Mouse (Mus musculus) ES-E14 (cell line): Measurements from ENCODE around the gene Cxcl3. TPM values are rescaled to one million over a fixed set of nuclear protein-coding genes. Genes with fewer than 3 reads are reported as not detected.

Source experiments
- DNase-seq: peaks from one replicate; pipeline ENCODE4 v3.0.0-alpha.2; 2013; ENCODE audit warnings: low read depth, low spot score
- H3K27ac ChIP-seq: 2 replicates; pipeline ENCODE4 v1.5.1; 2012; ENCODE audit warnings: low read depth, mild to moderate bottlenecking, low read length, moderate library complexity, mixed read lengths; ENCODE audit not compliant: poor library complexity, insufficient read depth, severe bottlenecking
- H3K36me3 ChIP-seq: 2 replicates; pipeline ENCODE4 v1.6.1; 2012; ENCODE audit warnings: mild to moderate bottlenecking, low read length, moderate library complexity, mixed read lengths; ENCODE audit not compliant: control insufficient read depth, poor library complexity, insufficient read depth, severe bottlenecking
- H3K4me1 ChIP-seq, 2 experiments: fragments of 150-350 bp in 1 of 2; sonication (generic) in 1 of 2; 2 replicates each; pipeline ENCODE4 v1.6.1; 2012; ENCODE audit warnings: low read length in 2 of 2, mild to moderate bottlenecking in 1 of 2, mixed read lengths in 1 of 2; ENCODE audit not compliant: control insufficient read depth in 2 of 2, insufficient read depth in 2 of 2, poor library complexity in 1 of 2
- H3K4me3 ChIP-seq, 2 experiments: fragments of 150-350 bp in 1 of 2; sonication (generic) in 1 of 2; 2 replicates each; pipeline ENCODE4 v1.5.1; 2012; ENCODE audit warnings: low read length in 2 of 2, low read depth in 1 of 2, mild to moderate bottlenecking in 1 of 2, mixed read lengths in 1 of 2; ENCODE audit not compliant: insufficient read depth in 1 of 2, poor library complexity in 1 of 2, severe bottlenecking in 1 of 2
- H3K9ac ChIP-seq: 2 replicates; pipeline ENCODE4 v1.6.1; 2012; ENCODE audit warnings: low read depth, mild to moderate bottlenecking, low read length, mixed read lengths; ENCODE audit not compliant: poor library complexity, insufficient read depth, severe bottlenecking
- H3K9me3 ChIP-seq: fragments of 150-350 bp; sonication (generic); 2 replicates; pipeline ENCODE4 v1.6.1; 2012; ENCODE audit warnings: low read depth, mild to moderate bottlenecking, low read length; ENCODE audit not compliant: control insufficient read depth, insufficient read depth
- CHD2 ChIP-seq: IDR thresholded peaks from 2 replicates; pipeline ENCODE4 v1.6.1; 2014; ENCODE audit warnings: mild to moderate bottlenecking, low read depth, low read length, inconsistent platforms
- HCFC1 ChIP-seq: IDR thresholded peaks from 2 replicates; pipeline ENCODE4 v1.6.1; 2012; ENCODE audit warnings: low read length, inconsistent platforms, borderline replicate concordance; ENCODE audit not compliant: insufficient read depth
- MAFK ChIP-seq: IDR thresholded peaks from 2 replicates; pipeline ENCODE4 v1.6.1; 2014; ENCODE audit warnings: mild to moderate bottlenecking, low read depth, low read length, inconsistent platforms; ENCODE audit not compliant: insufficient read depth
- ZC3H11A ChIP-seq: IDR thresholded peaks from 2 replicates; pipeline ENCODE4 v1.6.1; 2012; ENCODE audit warnings: low read depth, mild to moderate bottlenecking, inconsistent platforms, low read length, borderline replicate concordance
- ZNF384 ChIP-seq: IDR thresholded peaks from 2 replicates; pipeline ENCODE4 v1.6.1; 2012; ENCODE audit warnings: low read depth, low read length, inconsistent platforms
- in situ Hi-C, 2 experiments: fragments of 600-800 bp; cut with MboI; formaldehyde crosslinking; loops; one replicate each; pipeline ENCODE4 v1.15.1; 2025; ENCODE audit warnings: low sequenced_read_pairs in 2 of 2, inconsistent platforms in 1 of 2; ENCODE audit not compliant: unreplicated experiment in 2 of 2
- total RNA-seq: library from RNA; depleted of rRNA; stranded (reverse); fragments of 300-350 nt; gene quantifications from 2 replicates; pipeline ENCODE4 v1.2.3, GENCODE M21; 2012

The Cxcl3 gene
- total RNA-seq, 1 experiment, result not detected

DNA sequence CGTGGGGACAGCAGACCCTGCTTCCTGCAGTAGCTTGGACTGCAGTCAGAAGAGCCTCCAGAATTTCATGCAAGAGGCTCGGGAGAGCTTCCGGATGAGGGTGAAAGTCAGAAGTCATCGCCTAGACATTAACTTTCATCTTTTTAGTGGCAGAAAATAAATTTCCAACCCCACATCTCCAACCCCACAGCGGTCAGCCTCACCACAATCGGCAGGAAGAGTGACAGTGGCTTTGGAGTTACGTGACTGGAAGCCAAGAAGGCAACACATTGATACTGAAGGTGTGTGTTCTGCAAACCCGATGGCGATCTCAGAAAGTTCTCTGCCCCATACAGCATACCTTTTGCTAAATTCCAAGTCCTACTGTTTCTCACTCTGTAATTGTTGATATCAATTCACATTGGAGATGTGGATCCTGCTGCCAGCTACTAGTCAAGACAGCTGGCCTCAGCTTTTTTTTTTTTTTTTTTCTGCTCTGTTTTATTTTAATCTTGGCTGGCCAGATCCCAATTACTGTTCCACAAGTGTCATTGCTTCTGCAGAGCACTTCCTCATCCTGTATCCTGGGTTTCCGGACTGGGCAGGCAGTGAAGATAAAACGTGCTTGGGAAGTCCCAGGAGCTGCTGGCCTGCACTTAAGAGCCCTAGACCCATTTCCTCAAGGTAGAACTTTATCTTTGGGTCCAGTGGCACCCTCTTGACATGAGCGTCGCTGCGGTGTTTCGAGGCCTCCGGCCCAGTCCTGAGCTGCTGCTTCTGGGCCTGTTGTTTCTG lies 13.8 kb upstream of the Cxcl3 start, which contains the start of gene Pf4:
Gene Pf4, plus strand, starts transcription at position 556 of the 774 bp plus-strand sequence.
- TF ChIP-seq MAFK (no peak), CHD2 (no peak), ZC3H11A (no peak), ZNF384 (no peak), HCFC1 (no peak)
- no peaks in the 10 kb centered on the region for H3K36me3 ChIP-seq
- no peak within 1 kb of the TSS for H3K9ac ChIP-seq
- no peak within 1 kb of the TSS for H3K27ac ChIP-seq
- H3K4me3 ChIP-seq, result no peak within 1 kb of the TSS
- H3K9me3 ChIP-seq, result no peaks in the 10 kb centered on the region
- peaks cover 0 to 2% of the 10 kb centered on the region in 2 experiments; a peak in 1 of 4 replicates for H3K4me1 ChIP-seq
- no peak for DNase-seq
- in situ Hi-C loops, result no loop called here

- H3K9ac ChIP-seq, result no peak overlapping the region
- TF ChIP-seq HCFC1 (no peak), CHD2 (no peak), ZNF384 (no peak), ZC3H11A (no peak), MAFK (no peak)
- in situ Hi-C loops, result loop anchor here in 1 of 2 experiments (25.0 kb wide), 1 partner anchor 113 kb away; no protein-coding TSS in a partner anchor
- no peak for DNase-seq
- H3K36me3 ChIP-seq, result no peaks in the 10 kb centered on the region
- peaks cover 0 to 9% of the 10 kb centered on the region in 2 experiments; a peak in 2 of 4 replicates for H3K4me1 ChIP-seq
- H3K27ac ChIP-seq, result no peak overlapping the region
- no peak overlapping the region for H3K4me3 ChIP-seq
- no peaks in the 10 kb centered on the region for H3K9me3 ChIP-seq
These were observed 10.3 kb upstream of the Cxcl3 start for GRCm38 (mm10) chr5:90775562-90775961.

GRCm38 (mm10) chr5:90777621-90778020 lies 8.3 kb upstream of the Cxcl3 start:
- no peaks in the 10 kb centered on the region for H3K36me3 ChIP-seq
- no peak for DNase-seq
- H3K9me3 ChIP-seq, result no peaks in the 10 kb centered on the region
- in situ Hi-C loops, result loop anchor here in 1 of 2 experiments (25.0 kb wide), 1 partner anchor 115 kb away; no protein-coding TSS in a partner anchor
- H3K27ac ChIP-seq, result no peak overlapping the region
- H3K4me1 ChIP-seq, result peaks cover 0 to 9% of the 10 kb centered on the region in 2 experiments; a peak in 2 of 4 replicates
- TF ChIP-seq HCFC1 (no peak), ZNF384 (no peak), MAFK (no peak), CHD2 (no peak), ZC3H11A (no peak)
- H3K4me3 ChIP-seq, result no peak overlapping the region
- no peak overlapping the region for H3K9ac ChIP-seq

GRCm38 (mm10) chr5:90778856-90779255 lies 7.0 kb upstream of the Cxcl3 start:
- no peak for DNase-seq
- no peak overlapping the region for H3K4me3 ChIP-seq
- no peaks in the 10 kb centered on the region for H3K36me3 ChIP-seq
- no peak for TF ChIP-seq ZC3H11A
- TF ChIP-seq CHD2, result no peak
- TF ChIP-seq ZNF384, result no peak
- TF ChIP-seq HCFC1, result no peak
- TF ChIP-seq MAFK, result no peak
- H3K4me1 ChIP-seq, result peaks cover 0 to 9% of the 10 kb centered on the region in 2 experiments; a peak in 2 of 4 replicates
- H3K27ac ChIP-seq, result no peak overlapping the region
- in situ Hi-C loops, result loop anchor here in 1 of 2 experiments (25.0 kb wide), 1 partner anchor 117 kb away; no protein-coding TSS in a partner anchor
- H3K9ac ChIP-seq, result no peak overlapping the region
- H3K9me3 ChIP-seq, result no peaks in the 10 kb centered on the region
